Mouse (Mus musculus): ENCODE results near the gene Cbx7. TPM values are rescaled to one million over a fixed set of nuclear protein-coding genes. Genes with fewer than 3 reads are reported as not detected.
A peak's percentile ranks its signal among the peaks of the same experiment; 100 is the strongest.
"Not testable (repeated sequence)": the region's sequence is repeated elsewhere in the genome, so short reads cannot be mapped to it uniquely, and the experiment has no call there.

Cbx7 gene
- total and polyA plus RNA-seq, 2 experiments from 2014 or later: 3.4 to 14.9 TPM

- Histone ChIP-seq H3K9me3 (ENCODE audit: low read length) (no peaks in the 10 kb centered on the region), H3K9ac (replicated peaks; ENCODE audit: low read length, poor library complexity, severe bottlenecking) (no peak overlapping the region), H3K4me1 (ENCODE audit: insufficient read depth, low read length) (peaks cover 11% of the 10 kb centered on the region; the same call in 1 of the 2 replicates), H3K27ac (ENCODE audit: low read depth, low read length) (no peak overlapping the region), H3K36me3 (ENCODE audit: insufficient read depth, low read length) (no peaks in the 10 kb centered on the region), H3K4me3 (ENCODE audit: low read depth, low read length) (no peak overlapping the region), H3K4me2 (ENCODE audit: low read depth, low read length, poor library complexity, severe bottlenecking) (peak overlapping the region; percentile 9; the same call in 1 of the 2 replicates), H3K27me3 (ENCODE audit: insufficient read depth, low read length) (no peaks in the 10 kb centered on the region)
- DNase-seq (ENCODE audit: low spot score) (peak; percentile 91), ATAC-seq (ENCODE audit: low FRiP score) (peak; percentile 77; the same call in 1 of the 2 replicates)
- WGBS: 9% methylated on average over 4 of the region's 4 CpGs
- peak; percentile 98 for TF ChIP-seq CTCF (IDR thresholded peaks at IDR 0.05)
These were observed 24.9 kb downstream of the Cbx7 start for GRCm38 (mm10) chr15:79946022-79946421.

GRCm38 (mm10) chr15:79944948-79945347, 26.0 kb downstream of the Cbx7 start:
- Histone ChIP-seq H3K4me2 (ENCODE audit: low read depth, low read length, poor library complexity, severe bottlenecking) (no peak overlapping the region), H3K4me3 (ENCODE audit: low read depth, low read length) (no peak overlapping the region), H3K9me3 (ENCODE audit: low read length) (no peaks in the 10 kb centered on the region), H3K36me3 (ENCODE audit: insufficient read depth, low read length) (no peaks in the 10 kb centered on the region), H3K27ac (ENCODE audit: low read depth, low read length) (no peak overlapping the region), H3K27me3 (ENCODE audit: insufficient read depth, low read length) (no peaks in the 10 kb centered on the region), H3K4me1 (ENCODE audit: insufficient read depth, low read length) (peaks cover 7% of the 10 kb centered on the region; the same call in 1 of the 2 replicates), H3K9ac (replicated peaks; ENCODE audit: low read length, poor library complexity, severe bottlenecking) (no peak overlapping the region)
- 79% methylated on average over 5 of the region's 5 CpGs for WGBS
- ATAC-seq (ENCODE audit: low FRiP score) (no peak), DNase-seq (ENCODE audit: low spot score) (no peak)
- no peak for TF ChIP-seq CTCF (IDR thresholded peaks at IDR 0.05)

- H3K9me3 ChIP-seq (ENCODE audit: low read length): no peaks in the 10 kb centered on the region
- H3K4me2 ChIP-seq (ENCODE audit: low read depth, low read length, poor library complexity, severe bottlenecking): no peak overlapping the region
- H3K4me3 ChIP-seq (ENCODE audit: low read depth, low read length): no peak overlapping the region
- no peak for DNase-seq (ENCODE audit: low spot score)
- no peaks in the 10 kb centered on the region for H3K27me3 ChIP-seq (ENCODE audit: insufficient read depth, low read length)
- no peak overlapping the region for H3K9ac ChIP-seq (replicated peaks; ENCODE audit: low read length, poor library complexity, severe bottlenecking)
- no peak for TF ChIP-seq CTCF (IDR thresholded peaks at IDR 0.05)
- H3K36me3 ChIP-seq (ENCODE audit: insufficient read depth, low read length): no peaks in the 10 kb centered on the region
- H3K27ac ChIP-seq (ENCODE audit: low read depth, low read length): no peak overlapping the region
- no peaks in the 10 kb centered on the region for H3K4me1 ChIP-seq (ENCODE audit: insufficient read depth, low read length)
- no peak for ATAC-seq (ENCODE audit: low FRiP score)
- WGBS: 68% methylated on average over 3 of the region's 3 CpGs
These were observed 27.3 kb downstream of the Cbx7 start for GRCm38 (mm10) chr15:79943584-79943983.

GRCm38 (mm10) chr15:79942541-79942940, 28.4 kb downstream of the Cbx7 start:
- WGBS: 81% methylated on average over 6 of the region's 6 CpGs
- no peak for TF ChIP-seq CTCF (IDR thresholded peaks at IDR 0.05)
- no peak for DNase-seq (ENCODE audit: low spot score)
- Histone ChIP-seq H3K36me3 (ENCODE audit: insufficient read depth, low read length) (no peaks in the 10 kb centered on the region), H3K4me1 (ENCODE audit: insufficient read depth, low read length) (no peaks in the 10 kb centered on the region), H3K9ac (replicated peaks; ENCODE audit: low read length, poor library complexity, severe bottlenecking) (no peak overlapping the region), H3K27me3 (ENCODE audit: insufficient read depth, low read length) (no peaks in the 10 kb centered on the region), H3K4me2 (ENCODE audit: low read depth, low read length, poor library complexity, severe bottlenecking) (no peak overlapping the region), H3K27ac (ENCODE audit: low read depth, low read length) (no peak overlapping the region), H3K9me3 (ENCODE audit: low read length) (no peaks in the 10 kb centered on the region), H3K4me3 (ENCODE audit: low read depth, low read length) (no peak overlapping the region)
- ATAC-seq (ENCODE audit: low FRiP score): no peak

- TF ChIP-seq CTCF (IDR thresholded peaks at IDR 0.05): peak; percentile 89
- peak; percentile 75 for DNase-seq (ENCODE audit: low spot score)
- H3K9ac ChIP-seq (replicated peaks; ENCODE audit: low read length, poor library complexity, severe bottlenecking): no peak overlapping the region
- ATAC-seq (ENCODE audit: low FRiP score): no peak
- H3K9me3 ChIP-seq (ENCODE audit: low read length): no peaks in the 10 kb centered on the region
- no peaks in the 10 kb centered on the region for H3K4me1 ChIP-seq (ENCODE audit: insufficient read depth, low read length)
- H3K36me3 ChIP-seq (ENCODE audit: insufficient read depth, low read length): no peaks in the 10 kb centered on the region
- WGBS: 28% methylated on average over 8 of the region's 8 CpGs
- no peak overlapping the region for H3K27ac ChIP-seq (ENCODE audit: low read depth, low read length)
- no peaks in the 10 kb centered on the region for H3K27me3 ChIP-seq (ENCODE audit: insufficient read depth, low read length)
- no peak overlapping the region for H3K4me2 ChIP-seq (ENCODE audit: low read depth, low read length, poor library complexity, severe bottlenecking)
- H3K4me3 ChIP-seq (ENCODE audit: low read depth, low read length): no peak overlapping the region
These were observed 30.0 kb downstream of the Cbx7 start for GRCm38 (mm10) chr15:79940932-79941331.

- ATAC-seq (ENCODE audit: low FRiP score) (no peak), DNase-seq (ENCODE audit: low spot score) (no peak)
- Histone ChIP-seq H3K9me3 (ENCODE audit: low read length) (no peaks in the 10 kb centered on the region), H3K9ac (replicated peaks; ENCODE audit: low read length, poor library complexity, severe bottlenecking) (no peak overlapping the region), H3K4me1 (ENCODE audit: insufficient read depth, low read length) (no peaks in the 10 kb centered on the region), H3K36me3 (ENCODE audit: insufficient read depth, low read length) (no peaks in the 10 kb centered on the region), H3K4me2 (ENCODE audit: low read depth, low read length, poor library complexity, severe bottlenecking) (no peak overlapping the region), H3K4me3 (ENCODE audit: low read depth, low read length) (no peak overlapping the region), H3K27me3 (ENCODE audit: insufficient read depth, low read length) (no peaks in the 10 kb centered on the region), H3K27ac (ENCODE audit: low read depth, low read length) (no peak overlapping the region)
- 86% methylated on average over 16 of the region's 16 CpGs for WGBS
- TF ChIP-seq CTCF (IDR thresholded peaks at IDR 0.05): no peak
These were observed 31.0 kb downstream of the Cbx7 start for GRCm38 (mm10) chr15:79939913-79940312.

GRCm38 (mm10) chr15:79939501-79939900, 31.4 kb downstream of the Cbx7 start:
- not testable (repeated sequence) for ATAC-seq (ENCODE audit: low FRiP score)
- 88% methylated on average over 6 of the region's 7 CpGs for WGBS

More at GRCm38 (mm10) chr15:79939501-79939900, 31.4 kb downstream of the Cbx7 start:
- not testable (repeated sequence) for H3K9me3 ChIP-seq (ENCODE audit: low read length); H3K9ac ChIP-seq (replicated peaks; ENCODE audit: low read length, poor library complexity, severe bottlenecking); H3K36me3 ChIP-seq (ENCODE audit: insufficient read depth, low read length); H3K27me3 ChIP-seq (ENCODE audit: insufficient read depth, low read length); DNase-seq (ENCODE audit: low spot score); H3K4me3 ChIP-seq (ENCODE audit: low read depth, low read length); H3K27ac ChIP-seq (ENCODE audit: low read depth, low read length); H3K4me2 ChIP-seq (ENCODE audit: low read depth, low read length, poor library complexity, severe bottlenecking); H3K4me1 ChIP-seq (ENCODE audit: insufficient read depth, low read length)

Data from midbrain, postnatal 0 days (tissue).